Mouse (Mus musculus) liver, postnatal 0 days (tissue): ENCODE measurements at regions not wholly inside any gene's neighbourhood (a gene's known extent, or its start where the extent isn't known, plus 50 kb on each side); places are given as distances from the start of the nearest gene placed in this dataset.

Source experiments
- ATAC-seq: fragments of 200-750 bp; cut with Nextera tagmentation; 2 replicates; pipeline ENCODE4 v1.8.0; 2017; ENCODE audit warnings: mild to moderate bottlenecking, moderate library complexity
- DNase-seq: peaks from one replicate; pipeline ENCODE4 v3.0.0-alpha.2; 2016
- H3K27ac ChIP-seq: fragments of 300-500 bp; sonication (generic); 2 replicates; pipeline ENCODE4 v1.5.1; 2014; ENCODE audit warnings: antibody characterized with exemption, moderate library complexity, mild to moderate bottlenecking, low read depth
- H3K27me3 ChIP-seq: fragments of 300-500 bp; sonication (generic); 2 replicates; pipeline ENCODE4 v1.6.1; 2014; ENCODE audit warnings: low read length, control low read depth, mixed read lengths; ENCODE audit not compliant: insufficient read depth
- H3K36me3 ChIP-seq: fragments of 300-500 bp; sonication (generic); replicated peaks from 2 replicates; pipeline ENCODE4 v1.6.1; 2014; ENCODE audit warnings: mild to moderate bottlenecking, control low read depth, low read length, moderate library complexity, mixed read lengths; ENCODE audit not compliant: insufficient read depth
- H3K4me1 ChIP-seq: fragments of 300-500 bp; sonication (generic); 2 replicates; pipeline ENCODE4 v1.6.1; 2014; ENCODE audit warnings: antibody characterized with exemption, mild to moderate bottlenecking, control low read depth; ENCODE audit not compliant: insufficient read depth
- H3K4me2 ChIP-seq: fragments of 300-500 bp; sonication (generic); 2 replicates; pipeline ENCODE4 v1.6.1; 2014; ENCODE audit warnings: low read depth, mild to moderate bottlenecking, low read length, moderate library complexity, mixed read lengths
- H3K4me3 ChIP-seq: fragments of 300-500 bp; sonication (generic); 2 replicates; pipeline ENCODE4 v1.5.1; 2014; ENCODE audit warnings: low read depth, low read length
- H3K9ac ChIP-seq: fragments of 300-500 bp; sonication (generic); replicated peaks from 2 replicates; pipeline ENCODE4 v1.6.1; 2014; ENCODE audit warnings: mild to moderate bottlenecking, moderate library complexity
- H3K9me3 ChIP-seq: fragments of 300-500 bp; sonication (generic); 2 replicates; pipeline ENCODE4 v1.6.1; 2016; ENCODE audit warnings: mild to moderate bottlenecking, control low read depth, low read length, mixed read lengths
- CTCF ChIP-seq: sonication (generic); IDR thresholded peaks from 2 replicates; pipeline ENCODE4 v1.5.1; 2016; ENCODE audit warnings: antibody characterized with exemption, low read depth
- EP300 ChIP-seq: IDR thresholded peaks from 2 replicates; pipeline ENCODE4 v1.6.1; 2016; ENCODE audit warnings: antibody characterized with exemption, low read depth, mild to moderate bottlenecking
- WGBS: fragments of 180-500 bp; shearing (Covaris S2); extraction: QIAGEN DNeasy Blood & Tissue Kit; methylation state at CpG from one replicate; pipeline ENCODE4 v1.1.7; 2014; ENCODE audit not compliant: insufficient replicate concordance; 5-methylcytosine and 5-hydroxymethylcytosine counted together

GRCm38 (mm10) chr5:4697346-4698095 is 60.3 kb downstream of the Fzd1 start:
- WGBS = 62% methylated on average over 4 of the region's 4 CpGs
- H3K36me3 ChIP-seq = no peaks in the 10 kb centered on the region
- TF ChIP-seq CTCF = no peak
- no peak for TF ChIP-seq EP300
- DNase-seq (no peak), ATAC-seq (no peak)
- no peaks in the 10 kb centered on the region for H3K27me3 ChIP-seq
- H3K4me1 ChIP-seq = no peaks in the 10 kb centered on the region
- no peaks in the 10 kb centered on the region for H3K9me3 ChIP-seq
- no peak overlapping the region for H3K4me3 ChIP-seq
- H3K4me2 ChIP-seq = no peak overlapping the region
- no peak overlapping the region for H3K27ac ChIP-seq
- no peak overlapping the region for H3K9ac ChIP-seq

DNA sequence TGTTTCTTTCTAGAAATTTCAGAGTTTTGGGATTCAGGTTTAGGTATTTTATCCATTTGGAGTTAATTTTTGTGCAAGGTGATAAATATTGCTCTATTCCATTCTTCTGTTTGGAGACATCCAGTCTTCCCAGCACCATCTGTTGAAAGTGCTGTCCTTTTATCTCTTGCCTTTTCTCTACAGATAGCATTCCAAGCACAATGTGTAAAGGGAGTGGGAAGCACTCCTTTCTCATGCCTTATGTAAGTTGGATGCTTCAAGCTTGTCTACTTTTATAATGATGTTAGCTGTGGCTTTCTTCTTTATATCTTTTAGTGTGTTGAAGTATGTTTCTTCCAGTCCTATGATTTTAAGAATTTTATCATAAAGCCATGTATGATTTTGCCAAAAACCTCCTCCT is 61.1 kb downstream of the Fzd1 start:
- H3K9ac ChIP-seq = no peak overlapping the region
- ATAC-seq = no peak
- H3K9me3 ChIP-seq = no peaks in the 10 kb centered on the region
- no peaks in the 10 kb centered on the region for H3K4me1 ChIP-seq
- no peaks in the 10 kb centered on the region for H3K36me3 ChIP-seq
- no peak for TF ChIP-seq CTCF
- TF ChIP-seq EP300 = no peak
- no peak for DNase-seq
- H3K4me2 ChIP-seq = no peak overlapping the region
- no peak overlapping the region for H3K27ac ChIP-seq
- H3K27me3 ChIP-seq = no peaks in the 10 kb centered on the region
- no peak overlapping the region for H3K4me3 ChIP-seq

DNA sequence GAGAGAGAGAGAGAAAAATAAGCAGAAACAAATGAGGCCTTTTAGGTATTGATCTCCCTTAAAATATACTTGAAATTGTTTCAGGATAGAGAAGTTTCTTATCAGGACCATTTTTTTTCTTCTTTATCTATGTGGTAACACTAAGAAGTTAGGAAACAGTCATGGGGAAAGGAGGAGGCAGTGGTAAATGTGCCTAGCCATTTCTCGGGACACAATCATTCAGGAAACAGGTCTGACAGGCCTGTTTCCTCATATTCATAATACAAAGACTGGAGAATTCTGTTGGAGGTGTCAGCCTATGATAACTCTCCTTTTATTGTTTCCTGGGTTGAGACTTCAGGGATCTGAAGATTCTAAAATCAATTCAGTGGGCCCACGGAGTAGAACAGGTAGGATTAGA is 68.7 kb downstream of the Fzd1 start:
- no peak for TF ChIP-seq EP300
- TF ChIP-seq CTCF = no peak
- H3K9me3 ChIP-seq = no peaks in the 10 kb centered on the region
- H3K4me1 ChIP-seq = no peaks in the 10 kb centered on the region
- H3K4me3 ChIP-seq = no peak overlapping the region
- H3K9ac ChIP-seq = no peak overlapping the region
- H3K27ac ChIP-seq = no peak overlapping the region
- no peak overlapping the region for H3K4me2 ChIP-seq
- no peak for DNase-seq
- H3K27me3 ChIP-seq = no peaks in the 10 kb centered on the region
- WGBS = 37% methylated on average over 2 of the region's 2 CpGs
- ATAC-seq = no peak
- H3K36me3 ChIP-seq = no peaks in the 10 kb centered on the region

- H3K4me1 ChIP-seq = no peaks in the 10 kb centered on the region
- H3K9ac ChIP-seq = no peak overlapping the region
- no peaks in the 10 kb centered on the region for H3K36me3 ChIP-seq
- TF ChIP-seq EP300 (no peak), CTCF (no peak)
- WGBS = 80% methylated on average over 2 of the region's 2 CpGs
- no peak overlapping the region for H3K4me2 ChIP-seq
- no peaks in the 10 kb centered on the region for H3K9me3 ChIP-seq
- ATAC-seq (no peak), DNase-seq (no peak)
- H3K27ac ChIP-seq = no peak overlapping the region
- H3K27me3 ChIP-seq = no peaks in the 10 kb centered on the region
- H3K4me3 ChIP-seq = no peak overlapping the region
Observed at GRCm38 (mm10) chr5:4675316-4675715, 82.5 kb downstream of the Fzd1 start.

- no peak for ATAC-seq
- H3K9ac ChIP-seq = no peak overlapping the region
- TF ChIP-seq CTCF (no peak), EP300 (no peak)
Observed at GRCm38 (mm10) chr5:4666381-4666780, 91.5 kb downstream of the Fzd1 start.

DNA sequence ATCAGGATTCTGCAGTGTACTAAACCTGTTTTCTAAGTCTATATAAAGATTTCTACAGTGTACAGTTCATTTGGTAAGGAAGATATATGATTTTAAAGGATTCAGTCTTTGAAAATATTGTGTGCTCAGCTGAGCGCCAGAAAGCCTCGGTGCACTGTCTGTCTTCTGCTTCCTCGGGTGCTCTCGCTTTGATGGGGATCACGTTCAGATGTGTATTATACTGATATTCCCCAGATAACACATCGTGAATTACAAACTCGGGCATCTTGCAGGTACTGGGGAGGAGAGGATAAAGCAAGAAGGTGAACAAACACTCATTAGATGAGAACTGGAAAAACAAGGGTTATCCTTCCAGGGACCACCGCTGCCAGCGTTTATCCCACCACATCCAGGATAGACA is 91.9 kb downstream of the Fzd1 start:
- Histone ChIP-seq H3K36me3 (no peaks in the 10 kb centered on the region), H3K4me3 (no peak overlapping the region), H3K4me2 (no peak overlapping the region), H3K9me3 (no peaks in the 10 kb centered on the region), H3K27me3 (no peaks in the 10 kb centered on the region), H3K4me1 (no peaks in the 10 kb centered on the region), H3K27ac (no peak overlapping the region), H3K9ac (no peak overlapping the region)
- no peak for TF ChIP-seq EP300
- TF ChIP-seq CTCF = no peak
- DNase-seq = no peak
- ATAC-seq = no peak
- WGBS = 74% methylated on average over 9 of the region's 9 CpGs

More at GRCm38 (mm10) chr5:4666381-4666780, 91.5 kb downstream of the Fzd1 start:
- H3K9me3 ChIP-seq = no peaks in the 10 kb centered on the region
- 83% methylated on average over 12 of the region's 12 CpGs for WGBS
- no peak overlapping the region for H3K4me3 ChIP-seq
- no peak for DNase-seq
- no peak overlapping the region for H3K4me2 ChIP-seq
- H3K4me1 ChIP-seq = no peaks in the 10 kb centered on the region
- H3K27me3 ChIP-seq = no peaks in the 10 kb centered on the region
- H3K27ac ChIP-seq = no peak overlapping the region
- H3K36me3 ChIP-seq = no peaks in the 10 kb centered on the region
